Mouse (Mus musculus): ENCODE measurements around the gene Gch1.

DNA sequence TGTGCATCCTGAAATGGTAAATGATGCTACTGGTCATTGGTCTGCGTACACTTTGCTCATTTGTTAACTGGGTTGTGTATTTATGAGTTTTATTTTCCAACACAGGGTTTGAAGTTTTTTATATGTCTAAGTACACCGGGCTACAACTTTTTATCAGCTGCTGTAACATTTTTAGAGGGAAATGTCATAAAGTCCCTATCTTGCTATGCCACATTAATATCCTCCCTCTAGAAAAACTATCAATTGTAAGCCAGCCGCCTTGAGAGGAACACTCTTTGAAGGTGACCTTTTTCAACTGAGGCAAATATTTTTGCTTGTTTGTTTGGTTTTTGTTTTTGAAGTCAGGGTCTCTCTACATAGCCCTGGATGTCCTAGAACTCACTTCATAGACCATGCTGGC lies 44.8 kb upstream of the Gch1 start:
- TF ChIP-seq CTCF (IDR thresholded peaks at IDR 0.05; ENCODE audit: insufficient read depth, low read length) (no peak), POLR2A (IDR thresholded peaks at IDR 0.05; ENCODE audit: borderline replicate concordance, extremely low read depth, low read depth, low read length) (no peak)
